Mouse (Mus musculus): ENCODE measurements around the gene Eif3c. TPM values are rescaled to one million over a fixed set of nuclear protein-coding genes. Genes with fewer than 3 reads are reported as not detected.

Eif3c gene
- polyA plus RNA-seq, 1 experiment from 2014 or later, result 186 TPM

GRCm38 (mm10) chr7:126586839-126587238 is 20.6 kb upstream of the Eif3c start:
- Histone ChIP-seq H3K4me1 (peaks cover 8% of the 10 kb centered on the region), H3K9ac (no peak overlapping the region), H3K36me3 (replicated peaks) (no peaks in the 10 kb centered on the region), H3K27me3 (replicated peaks) (peaks cover 13% of the 10 kb centered on the region; the same call in 1 of the 2 replicates), H3K4me3 (no peak overlapping the region), H3K4me2 (no peak overlapping the region), H3K9me3 (no peaks in the 10 kb centered on the region), H3K27ac (no peak overlapping the region)
- WGBS, result 73% methylated on average over 8 of the region's 8 CpGs
- no peak for ATAC-seq (replicated peaks)

GRCm38 (mm10) chr7:126585717-126586116 is 19.5 kb upstream of the Eif3c start, which contains the start of gene Cln3:
TSS of gene Cln3 (minus strand) at chr7:126585817.
- H3K9me3 ChIP-seq, result no peaks in the 10 kb centered on the region
- no peak within 1 kb of the TSS for H3K4me3 ChIP-seq
- H3K27ac ChIP-seq, result no peak within 1 kb of the TSS
- H3K4me2 ChIP-seq, result no peak within 1 kb of the TSS
- 77% methylated on average over 6 of the region's 6 CpGs for WGBS
- ATAC-seq (replicated peaks), result no peak
- H3K36me3 ChIP-seq (replicated peaks), result no peaks in the 10 kb centered on the region
- no peak within 1 kb of the TSS for H3K9ac ChIP-seq
- peaks cover 13% of the 10 kb centered on the region; the same call in 1 of the 2 replicates for H3K27me3 ChIP-seq (replicated peaks)
- peaks cover 14% of the 10 kb centered on the region for H3K4me1 ChIP-seq

- H3K36me3 ChIP-seq (replicated peaks), result no peaks in the 10 kb centered on the region
- no peaks in the 10 kb centered on the region for H3K9me3 ChIP-seq
- peak within 1 kb of the TSS; percentile 92 for H3K27ac ChIP-seq
- peaks cover 16% of the 10 kb centered on the region for H3K4me1 ChIP-seq
- 83% methylated on average over 8 of the region's 8 CpGs for WGBS
- H3K4me3 ChIP-seq, result peak within 1 kb of the TSS; percentile 74
- H3K4me2 ChIP-seq, result peak within 1 kb of the TSS; percentile 63
- no peak within 1 kb of the TSS for H3K9ac ChIP-seq
- ATAC-seq (replicated peaks), result no peak
- H3K27me3 ChIP-seq (replicated peaks), result peaks cover 13% of the 10 kb centered on the region; the same call in 1 of the 2 replicates
Observed at GRCm38 (mm10) chr7:126584506-126584977, 18.3 kb upstream of the Eif3c start, which contains the start of gene Apobr. TSS of gene Apobr (plus strand) at chr7:126584942.

DNA sequence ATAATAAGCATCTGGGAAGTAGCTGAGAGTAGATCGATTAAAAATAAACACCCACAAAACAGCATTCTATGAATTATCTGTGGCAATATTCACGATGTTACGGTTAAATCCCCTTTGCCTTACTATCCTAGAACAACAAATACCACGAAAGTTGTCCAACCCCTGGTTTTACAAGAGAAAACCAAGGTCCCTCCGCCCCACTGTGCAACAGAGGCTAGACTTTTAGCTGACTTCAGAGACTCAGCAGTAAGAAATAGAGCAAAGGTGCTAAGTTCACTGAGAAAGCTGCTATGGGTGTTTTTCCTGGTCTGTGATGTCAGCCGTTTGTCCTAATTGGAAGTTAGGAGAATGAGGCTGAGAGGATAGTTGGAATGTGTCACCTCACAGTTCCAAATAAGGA is 17.6 kb upstream of the Eif3c start:
- peak overlapping the region; percentile 63 for H3K4me2 ChIP-seq
- H3K27ac ChIP-seq, result peak overlapping the region; percentile 92
- peaks cover 13% of the 10 kb centered on the region; the same call in 1 of the 2 replicates for H3K27me3 ChIP-seq (replicated peaks)
- no peaks in the 10 kb centered on the region for H3K9me3 ChIP-seq
- ATAC-seq (replicated peaks), result no peak
- 65% methylated on average over 6 of the region's 6 CpGs for WGBS
- no peaks in the 10 kb centered on the region for H3K36me3 ChIP-seq (replicated peaks)
- H3K9ac ChIP-seq, result peak overlapping the region; percentile 21
- H3K4me1 ChIP-seq, result peaks cover 16% of the 10 kb centered on the region
- H3K4me3 ChIP-seq, result peak overlapping the region; percentile 74

GRCm38 (mm10) chr7:126583251-126583709 is 17.1 kb upstream of the Eif3c start:
- no peaks in the 10 kb centered on the region for H3K36me3 ChIP-seq (replicated peaks)
- H3K27me3 ChIP-seq (replicated peaks), result peaks cover 13% of the 10 kb centered on the region; the same call in 1 of the 2 replicates
- peak overlapping the region; percentile 63 for H3K4me2 ChIP-seq
- H3K4me1 ChIP-seq, result peaks cover 16% of the 10 kb centered on the region
- ATAC-seq (replicated peaks), result peak; percentile 91
- peak overlapping the region; percentile 92 for H3K27ac ChIP-seq
- no peaks in the 10 kb centered on the region for H3K9me3 ChIP-seq
- H3K4me3 ChIP-seq, result peak overlapping the region; percentile 74
- peak overlapping the region; percentile 21 for H3K9ac ChIP-seq
- 1% methylated on average over 22 of the region's 22 CpGs for WGBS

GRCm38 (mm10) chr7:126582759-126583158 is 16.5 kb upstream of the Eif3c start:
- H3K27ac ChIP-seq, result peak overlapping the region; percentile 92; the same call in 1 of the 2 replicates
- WGBS, result 2% methylated on average over 20 of the region's 20 CpGs

DNA sequence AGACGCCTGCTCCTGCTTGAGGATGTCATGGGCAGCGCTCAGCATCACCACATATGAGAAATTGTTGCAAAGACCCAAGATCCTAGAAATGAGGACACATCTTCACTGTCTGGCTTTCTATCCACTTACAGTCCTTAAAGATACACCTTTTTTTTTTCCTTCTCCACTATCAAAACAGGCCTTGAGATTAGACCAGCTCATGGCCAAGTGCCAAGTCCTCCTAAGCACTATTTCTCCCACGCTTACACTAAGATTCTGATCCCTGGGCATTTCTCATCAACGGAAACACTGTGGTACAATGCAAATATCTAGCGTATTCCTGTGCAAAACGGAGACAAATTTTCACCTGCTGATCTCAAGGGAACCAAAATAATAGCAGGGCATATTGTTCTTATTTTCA is 15.4 kb upstream of the Eif3c start:
- ATAC-seq (replicated peaks), result no peak
- no peaks in the 10 kb centered on the region for H3K36me3 ChIP-seq (replicated peaks)
- 87% methylated on average over 6 of the region's 6 CpGs for WGBS
- H3K4me3 ChIP-seq, result no peak overlapping the region
- peaks cover 10% of the 10 kb centered on the region; the same call in 1 of the 2 replicates for H3K27me3 ChIP-seq (replicated peaks)
- peak overlapping the region; percentile 20; the same call in 1 of the 2 replicates for H3K4me2 ChIP-seq
- H3K27ac ChIP-seq, result no peak overlapping the region
- H3K9me3 ChIP-seq, result no peaks in the 10 kb centered on the region
- peaks cover 16% of the 10 kb centered on the region for H3K4me1 ChIP-seq
- no peak overlapping the region for H3K9ac ChIP-seq

More at GRCm38 (mm10) chr7:126582759-126583158, 16.5 kb upstream of the Eif3c start:
- Histone ChIP-seq H3K36me3 (replicated peaks) (no peaks in the 10 kb centered on the region), H3K9me3 (no peaks in the 10 kb centered on the region), H3K9ac (peak overlapping the region; percentile 21), H3K4me3 (peak overlapping the region; percentile 74), H3K4me1 (peaks cover 16% of the 10 kb centered on the region), H3K4me2 (peak overlapping the region; percentile 63), H3K27me3 (replicated peaks) (peaks cover 13% of the 10 kb centered on the region; the same call in 1 of the 2 replicates)
- ATAC-seq (replicated peaks), result peak; percentile 74

DNA sequence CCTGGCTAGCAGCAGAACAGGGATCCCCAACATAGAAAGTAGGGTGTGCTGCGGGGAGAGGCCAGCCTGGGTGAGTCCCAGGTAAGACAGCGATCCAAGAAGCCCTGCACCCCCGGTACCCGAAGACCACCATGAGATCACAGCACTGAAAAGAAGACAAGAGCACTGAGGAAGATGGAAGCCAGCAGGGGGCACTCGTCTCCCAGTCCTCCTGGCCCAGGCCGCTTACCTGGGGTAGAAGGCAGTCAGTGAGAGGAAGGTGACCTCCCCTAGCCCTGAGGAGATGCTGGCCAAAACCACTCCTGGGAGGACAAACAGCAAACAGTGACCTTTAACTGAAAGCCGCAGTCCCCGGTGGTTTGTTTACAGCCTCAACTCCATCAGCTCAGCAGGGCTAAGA is 13.0 kb upstream of the Eif3c start:
- no peak overlapping the region for H3K4me2 ChIP-seq
- H3K36me3 ChIP-seq (replicated peaks), result no peaks in the 10 kb centered on the region; the same call in 1 of the 2 replicates
- 60% methylated on average over 8 of the region's 8 CpGs for WGBS
- H3K27me3 ChIP-seq (replicated peaks), result no peaks in the 10 kb centered on the region
- no peak for ATAC-seq (replicated peaks)
- no peak overlapping the region for H3K27ac ChIP-seq
- H3K9me3 ChIP-seq, result no peaks in the 10 kb centered on the region
- H3K4me3 ChIP-seq, result no peak overlapping the region
- no peak overlapping the region for H3K9ac ChIP-seq
- peaks cover 16% of the 10 kb centered on the region for H3K4me1 ChIP-seq

- Histone ChIP-seq H3K9me3 (no peaks in the 10 kb centered on the region), H3K36me3 (replicated peaks) (peaks cover 5% of the 10 kb centered on the region; the same call in 1 of the 2 replicates), H3K9ac (no peak overlapping the region), H3K4me2 (no peak overlapping the region), H3K4me1 (peaks cover 10% of the 10 kb centered on the region), H3K27me3 (replicated peaks) (no peaks in the 10 kb centered on the region), H3K27ac (no peak overlapping the region), H3K4me3 (no peak overlapping the region)
- 49% methylated on average over 8 of the region's 8 CpGs for WGBS
- no peak for ATAC-seq (replicated peaks)
Observed at GRCm38 (mm10) chr7:126576946-126577345, 10.7 kb upstream of the Eif3c start.

- Histone ChIP-seq H3K4me1 (peaks cover 11% of the 10 kb centered on the region), H3K27ac (peak overlapping the region; percentile 85), H3K9ac (peak overlapping the region; percentile 87), H3K9me3 (no peaks in the 10 kb centered on the region), H3K4me3 (peak overlapping the region; percentile 99), H3K27me3 (replicated peaks) (no peaks in the 10 kb centered on the region), H3K4me2 (peak overlapping the region; percentile 71), H3K36me3 (replicated peaks) (peaks cover 32% of the 10 kb centered on the region)
- 1% methylated on average over 28 of the region's 28 CpGs for WGBS
- peak; percentile 46 for ATAC-seq (replicated peaks)
Observed at GRCm38 (mm10) chr7:126565693-126566092, 518 bp downstream of the Eif3c start.

- WGBS, result 95% methylated on average over 5 of the region's 5 CpGs
- H3K36me3 ChIP-seq (replicated peaks), result peaks cover 85% of the 10 kb centered on the region
- no peak for ATAC-seq (replicated peaks)
Observed at GRCm38 (mm10) chr7:126556635-126557034, 9.6 kb downstream of the Eif3c start.

DNA sequence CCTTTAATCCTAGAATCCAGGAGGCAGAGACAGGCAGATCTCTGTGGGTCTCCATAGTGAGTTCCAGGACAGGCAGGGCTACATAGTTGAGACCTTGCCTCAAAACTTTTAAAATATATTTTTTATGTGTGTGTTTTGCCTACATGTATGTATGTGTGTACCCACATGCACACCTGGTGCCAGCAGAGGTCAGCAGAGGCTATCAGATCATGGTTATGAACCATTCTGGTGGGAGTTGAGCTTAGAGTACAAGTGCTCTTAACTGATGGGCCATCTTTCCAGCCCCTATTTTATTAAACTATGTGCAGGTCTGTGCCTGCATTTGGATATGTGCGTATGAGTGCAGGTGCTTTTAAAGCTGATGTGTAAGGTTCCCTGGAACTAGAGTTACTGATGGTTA is 11.4 kb downstream of the Eif3c start:
- Histone ChIP-seq H3K36me3 (replicated peaks) (peaks cover 88% of the 10 kb centered on the region), H3K4me2 (no peak overlapping the region), H3K27ac (no peak overlapping the region), H3K4me3 (no peak overlapping the region), H3K9me3 (no peaks in the 10 kb centered on the region), H3K9ac (no peak overlapping the region), H3K27me3 (replicated peaks) (no peaks in the 10 kb centered on the region), H3K4me1 (no peaks in the 10 kb centered on the region)
- WGBS, result 100% methylated on average over 1 of the region's 1 CpGs
- ATAC-seq (replicated peaks), result no peak

More at GRCm38 (mm10) chr7:126556635-126557034, 9.6 kb downstream of the Eif3c start:
- H3K4me1 ChIP-seq, result no peaks in the 10 kb centered on the region
- no peak overlapping the region for H3K9ac ChIP-seq
- H3K27ac ChIP-seq, result no peak overlapping the region
- no peak overlapping the region for H3K4me2 ChIP-seq
- no peaks in the 10 kb centered on the region for H3K9me3 ChIP-seq
- no peaks in the 10 kb centered on the region for H3K27me3 ChIP-seq (replicated peaks)
- H3K4me3 ChIP-seq, result no peak overlapping the region

DNA sequence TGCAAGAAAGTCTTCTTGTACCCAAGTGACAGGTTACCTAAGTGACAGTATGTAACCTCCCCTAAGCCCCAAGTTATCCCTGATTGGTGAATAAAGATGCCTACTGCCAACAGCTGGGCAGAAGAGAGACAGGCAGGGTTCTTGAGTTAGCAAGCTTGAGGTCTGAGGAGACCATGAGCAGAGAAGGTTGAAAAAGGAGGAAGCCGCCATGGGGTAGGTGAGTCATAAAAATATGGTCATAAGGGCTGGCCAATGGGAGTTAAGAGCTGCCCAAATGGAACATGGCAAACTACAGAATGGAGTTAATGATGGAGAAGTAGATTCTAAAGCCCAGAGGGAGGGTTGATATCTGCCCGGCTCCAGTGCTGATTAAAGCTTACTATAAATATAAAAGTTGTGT is 20.6 kb downstream of the Eif3c start:
- Histone ChIP-seq H3K27ac (no peak overlapping the region), H3K27me3 (replicated peaks) (no peaks in the 10 kb centered on the region), H3K36me3 (replicated peaks) (peaks cover 51% of the 10 kb centered on the region), H3K4me1 (no peaks in the 10 kb centered on the region), H3K9me3 (no peaks in the 10 kb centered on the region), H3K9ac (no peak overlapping the region), H3K4me3 (no peak overlapping the region), H3K4me2 (no peak overlapping the region)
- WGBS, result 90% methylated on average over 2 of the region's 2 CpGs
- ATAC-seq (replicated peaks), result no peak
